Mouse (Mus musculus) heart, adult 11 months (tissue): ENCODE data around the gene Ncoa1.
A peak's percentile ranks its signal among the peaks of the same experiment; 100 is the strongest.
"Not testable (repeated sequence)": the region's sequence is repeated elsewhere in the genome, so short reads cannot be mapped to it uniquely, and the experiment has no call there.

Experiments
- DNase-seq: peaks from one replicate; pipeline ENCODE4 v3.0.0; 2022

Gene Ncoa1

DNA sequence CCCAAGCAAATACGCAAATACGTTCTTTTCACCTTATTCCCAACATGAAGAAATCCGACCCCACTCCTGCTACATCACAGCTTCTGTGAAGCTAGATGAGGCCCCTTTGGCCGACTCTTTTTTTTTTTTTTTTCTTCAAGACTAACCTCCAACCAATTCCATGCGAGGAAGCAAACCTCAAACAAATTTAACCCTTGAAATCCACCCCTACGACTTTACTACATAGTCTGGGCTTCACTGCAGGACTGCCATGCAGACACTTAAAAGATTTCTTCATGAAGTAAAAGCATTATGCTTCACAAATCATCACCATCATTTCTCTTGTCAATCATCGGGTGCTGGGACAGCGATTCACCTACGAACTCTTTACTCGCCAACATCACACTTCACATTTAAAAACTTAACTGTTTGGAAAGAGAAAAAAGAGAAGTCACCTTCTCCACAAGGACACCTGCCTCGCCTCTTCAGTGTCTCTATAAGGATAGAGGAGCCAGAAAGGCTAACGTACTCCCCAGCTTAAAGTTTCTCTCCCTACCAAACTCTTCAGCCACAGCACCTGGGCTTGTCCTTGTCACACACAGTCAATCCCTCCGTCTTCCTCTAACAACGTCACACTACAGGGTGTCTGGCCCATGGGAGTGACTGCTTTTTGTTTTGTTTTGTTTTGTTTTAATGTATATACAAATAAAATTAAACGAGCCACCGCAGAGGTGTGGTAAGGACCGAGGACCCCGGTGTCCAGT lies 1.6 kb downstream of the Ncoa1 start:
- DNase-seq = peak; percentile 82

- peak; percentile 22 for DNase-seq
These were observed 7.9 kb downstream of the Ncoa1 start for GRCm38 (mm10) chr12:4469115-4469514.

DNA sequence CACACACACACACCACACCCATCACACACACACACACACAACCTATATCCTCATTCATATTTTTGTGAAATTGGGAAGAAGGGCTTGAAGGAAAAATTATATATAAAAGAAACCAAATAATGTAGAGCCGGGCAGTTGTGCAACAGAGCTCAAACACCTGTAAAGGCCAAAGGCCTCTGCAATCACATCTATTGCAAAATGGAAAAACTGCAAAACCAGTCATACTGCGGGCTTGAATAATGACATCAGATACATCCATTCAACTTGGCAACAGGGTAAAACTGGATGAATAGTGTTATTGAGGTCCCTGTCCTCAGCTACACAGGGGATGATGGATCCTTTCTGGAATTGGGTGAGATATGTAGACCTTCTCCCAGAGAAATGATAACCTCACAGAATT lies 13.3 kb downstream of the Ncoa1 start:
- peak; percentile 74 for DNase-seq

DNA sequence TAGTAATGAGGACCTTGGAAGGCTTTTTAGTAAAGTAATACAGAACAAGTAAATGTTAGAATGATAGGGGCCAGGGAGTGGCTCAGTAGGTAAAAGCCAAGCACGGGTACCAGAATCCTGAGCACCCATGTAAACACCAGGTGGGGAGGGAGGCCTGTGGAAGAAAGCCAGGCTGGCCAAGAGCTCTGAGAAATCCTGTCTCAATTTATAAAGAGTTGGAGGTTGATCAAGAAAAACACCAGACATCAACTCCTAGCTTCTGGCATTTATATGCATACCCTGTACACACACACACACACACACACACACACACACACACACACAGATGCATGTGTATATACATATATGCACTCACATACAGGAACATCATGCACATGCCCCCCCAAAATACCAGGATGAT lies 14.6 kb downstream of the Ncoa1 start:
- DNase-seq = peak; percentile 78

- DNase-seq = peak; percentile 49
These were observed 16.0 kb downstream of the Ncoa1 start for GRCm38 (mm10) chr12:4460990-4461389.

DNA sequence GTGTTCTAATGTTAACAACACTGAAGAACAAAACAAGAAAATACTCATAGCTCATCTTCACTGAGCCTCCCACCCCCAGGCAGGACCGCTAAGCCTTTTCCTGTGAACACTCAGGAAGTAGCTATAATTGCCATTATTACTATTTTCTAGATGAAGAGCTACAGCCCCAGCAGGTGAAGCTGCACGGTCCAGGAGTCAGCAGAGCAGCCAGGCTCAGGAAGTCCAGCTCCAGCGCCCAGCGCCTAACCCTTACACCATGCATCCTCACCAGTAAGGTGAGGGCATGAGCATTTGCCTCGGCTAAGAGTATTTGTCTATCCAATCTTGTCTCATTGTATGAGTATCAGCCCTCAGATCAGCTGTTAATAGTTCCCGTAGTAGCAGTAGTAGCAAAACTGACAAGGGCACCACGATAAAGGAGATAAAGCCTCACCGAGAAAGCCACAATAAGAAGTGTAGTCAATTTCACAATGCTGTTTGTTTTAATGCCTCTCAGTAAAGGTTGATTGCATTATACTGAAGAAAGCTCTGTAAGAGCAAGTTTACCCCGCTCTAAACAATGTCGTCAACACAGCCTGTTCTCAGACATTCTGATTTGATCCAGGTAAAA lies 21.9 kb downstream of the Ncoa1 start:
- peak; percentile 86 for DNase-seq

DNA sequence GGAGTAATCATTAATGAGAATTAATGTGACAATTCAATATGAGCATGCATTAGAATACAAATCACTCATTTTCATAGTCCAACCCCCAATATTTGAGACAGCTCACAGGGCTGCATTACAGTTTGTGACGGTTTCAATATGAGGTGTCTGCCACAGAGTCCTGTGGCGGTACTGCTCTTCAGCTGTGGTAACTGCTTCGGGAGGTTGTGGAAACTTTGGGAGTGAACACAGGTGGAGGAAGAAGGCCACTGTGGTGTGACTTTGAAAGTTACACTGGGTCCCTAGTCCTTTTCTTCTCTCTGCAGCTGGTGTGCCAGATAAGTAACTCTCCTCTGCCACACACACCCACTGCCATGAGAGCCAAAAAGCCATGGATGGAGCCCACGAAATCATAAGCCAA lies 22.7 kb downstream of the Ncoa1 start:
- peak; percentile 87 for DNase-seq

DNA sequence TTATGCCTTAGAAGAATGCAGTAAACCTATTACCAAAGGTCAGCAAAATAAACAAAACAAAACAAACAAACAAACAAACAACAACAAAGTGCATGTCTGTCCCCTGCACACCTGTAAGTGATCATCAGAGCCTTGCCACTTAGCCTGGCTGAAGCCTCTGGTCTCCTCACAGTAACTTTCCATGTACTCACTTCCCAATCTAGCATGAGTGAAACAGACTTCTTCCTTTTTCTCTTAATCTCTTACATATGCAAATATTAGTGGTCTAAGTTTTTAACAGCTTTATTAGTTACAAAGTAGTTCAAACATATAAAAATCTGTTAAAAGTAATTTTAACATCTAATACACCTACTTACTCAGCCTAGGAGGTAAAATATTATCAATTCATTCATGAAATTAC lies 24.7 kb downstream of the Ncoa1 start:
- DNase-seq = no peak

DNA sequence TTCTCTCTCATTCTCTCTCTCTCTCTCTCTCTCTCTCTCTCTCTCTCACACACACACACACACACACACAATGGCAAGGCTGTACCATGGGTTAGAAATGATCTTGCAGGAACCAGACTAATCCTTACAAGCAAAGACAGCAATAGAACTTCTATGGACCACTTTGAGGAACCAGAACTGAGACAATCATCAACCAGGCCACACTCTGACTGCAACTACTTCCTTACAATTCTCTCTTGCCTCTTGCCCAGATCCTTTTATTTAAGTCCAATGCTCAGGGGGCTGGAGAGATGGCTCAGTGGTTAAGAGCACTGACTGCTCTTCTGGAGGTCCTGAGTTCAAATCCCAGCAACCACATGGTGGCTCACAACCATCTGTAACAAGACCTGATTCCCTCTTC lies 26.5 kb downstream of the Ncoa1 start:
- not testable (repeated sequence) for DNase-seq

DNA sequence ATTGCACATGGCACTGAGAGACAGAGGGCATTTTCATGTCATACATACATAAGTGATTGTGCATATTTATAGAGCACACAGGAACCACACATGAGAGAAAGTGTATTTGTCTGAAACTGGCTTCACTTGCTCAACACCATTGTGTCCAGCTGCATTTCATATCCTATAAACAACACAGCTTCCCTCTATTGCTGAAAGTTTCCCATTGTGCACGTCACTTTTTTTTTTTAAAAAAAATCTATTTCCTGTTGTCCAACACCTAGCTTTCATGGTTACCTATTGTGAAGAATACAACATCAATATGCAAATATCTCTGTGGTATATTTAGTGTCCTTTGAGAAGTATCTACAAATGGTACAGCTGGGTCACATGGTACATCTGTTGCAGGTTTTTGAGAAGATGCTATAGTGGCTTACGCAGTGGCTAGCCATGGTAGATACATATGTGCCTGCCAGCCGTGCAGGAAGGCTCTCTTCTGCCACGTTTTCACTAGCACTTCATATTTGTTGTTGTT lies 28.8 kb downstream of the Ncoa1 start:
- DNase-seq = no peak

- no peak for DNase-seq
These were observed 32.0 kb downstream of the Ncoa1 start for GRCm38 (mm10) chr12:4444946-4445345.

- DNase-seq = no peak
These were observed 35.5 kb downstream of the Ncoa1 start for GRCm38 (mm10) chr12:4441451-4441850.

GRCm38 (mm10) chr12:4436198-4436597 lies 40.8 kb downstream of the Ncoa1 start:
- no peak for DNase-seq

GRCm38 (mm10) chr12:4433549-4433948 lies 43.4 kb downstream of the Ncoa1 start:
- no peak for DNase-seq

DNA sequence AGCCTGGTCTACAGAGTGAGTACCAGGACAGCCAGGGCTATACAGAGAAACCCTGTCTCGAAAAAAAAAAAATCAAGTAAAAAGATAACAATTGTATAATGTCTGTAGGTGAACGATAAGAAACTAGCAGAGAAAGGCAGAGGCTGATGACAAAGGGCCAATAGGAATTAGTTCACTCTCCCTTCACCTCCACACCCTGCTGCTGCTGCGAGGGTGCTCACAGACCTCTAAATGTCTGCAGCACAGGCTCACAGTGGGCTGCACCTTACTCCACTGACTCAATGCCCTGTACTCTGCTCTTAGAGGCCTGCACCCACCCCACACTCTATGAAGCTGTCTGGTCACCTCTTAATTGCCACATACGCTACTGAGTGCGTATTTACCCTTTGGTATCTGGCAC lies 45.0 kb downstream of the Ncoa1 start:
- DNase-seq = no peak

DNA sequence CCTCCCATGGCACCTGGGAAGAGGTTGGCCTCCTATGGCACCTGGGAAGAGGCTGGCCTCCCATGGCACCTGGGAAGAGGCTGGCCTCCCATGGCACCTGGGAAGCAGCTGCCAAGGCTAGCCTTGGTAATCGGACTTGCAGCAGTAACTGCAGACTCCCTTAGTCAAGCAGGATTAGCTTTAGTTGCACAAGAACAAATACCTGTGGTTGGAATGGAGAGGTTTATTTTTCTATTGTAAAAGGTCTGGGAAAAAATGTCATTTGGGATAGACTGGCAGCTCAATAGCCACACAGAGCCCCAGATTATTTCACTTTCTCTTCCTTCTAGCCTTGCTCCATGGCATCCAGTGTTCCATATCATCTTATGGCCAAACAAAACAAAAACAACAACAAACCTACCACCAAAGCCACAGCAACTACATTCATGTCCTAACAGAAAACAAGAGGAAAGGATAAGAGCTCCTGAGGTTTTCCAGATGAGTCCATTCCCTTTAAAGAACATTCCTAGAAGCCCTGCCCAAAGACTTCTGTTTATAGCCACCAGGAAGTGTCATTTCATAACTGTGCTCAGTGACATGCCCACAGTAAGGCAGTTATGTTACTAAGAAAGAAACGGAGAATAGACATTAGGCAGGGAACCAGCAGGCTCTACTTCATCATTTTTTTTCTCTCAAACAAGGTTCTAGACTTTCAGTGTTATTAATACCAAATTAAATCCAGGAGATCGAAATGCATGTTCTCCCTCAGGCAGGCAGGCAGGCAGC lies 46.7 kb downstream of the Ncoa1 start:
- peak; percentile 70 for DNase-seq

GRCm38 (mm10) chr12:4418824-4419223 lies 58.2 kb downstream of the Ncoa1 start:
- peak; percentile 87 for DNase-seq

DNA sequence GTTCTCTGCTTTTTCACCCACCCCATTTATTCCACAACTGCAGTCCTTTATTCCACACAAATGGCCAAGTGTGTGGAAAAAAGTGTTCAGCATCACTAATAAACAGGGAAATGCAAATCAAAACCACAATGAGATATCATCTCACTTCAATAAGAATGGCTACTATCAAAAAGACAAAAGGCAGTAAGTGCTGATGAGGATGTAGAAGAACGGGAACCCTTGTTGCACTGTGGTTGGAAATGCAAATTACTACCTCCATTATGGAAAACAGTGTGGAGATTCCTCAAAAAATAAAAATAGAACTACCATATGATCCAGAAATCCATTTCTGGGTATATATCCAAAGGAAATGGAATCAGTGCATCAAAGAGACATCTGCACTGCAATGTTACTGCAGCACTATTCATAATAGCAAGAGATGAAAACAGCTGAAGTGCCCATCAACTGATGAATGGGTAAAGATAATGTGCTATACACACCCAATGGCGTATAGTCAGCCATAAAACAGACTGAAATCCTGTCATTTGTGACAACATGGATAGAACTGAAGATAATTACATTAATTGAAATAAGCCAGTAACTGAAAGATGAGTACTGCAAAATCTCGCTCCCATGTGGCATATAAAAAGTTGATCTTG lies 59.2 kb downstream of the Ncoa1 start:
- no peak for DNase-seq

- no peak for DNase-seq
These were observed 69.9 kb downstream of the Ncoa1 start for GRCm38 (mm10) chr12:4407085-4407484.

- DNase-seq = no peak
These were observed 70.8 kb downstream of the Ncoa1 start for GRCm38 (mm10) chr12:4406155-4406554.

- DNase-seq = no peak
These were observed 73.8 kb downstream of the Ncoa1 start for GRCm38 (mm10) chr12:4403206-4403605.

- no peak for DNase-seq
These were observed 80.8 kb downstream of the Ncoa1 start for GRCm38 (mm10) chr12:4396221-4396620.

GRCm38 (mm10) chr12:4392590-4392989 lies 84.4 kb downstream of the Ncoa1 start:
- no peak for DNase-seq
